Mouse (Mus musculus) hindbrain, embryonic 16.5 days (tissue): ENCODE measurements around the gene Rcbtb2. TPM values are rescaled to one million over a fixed set of nuclear protein-coding genes. Genes with fewer than 3 reads are reported as not detected.
A peak's percentile ranks its signal among the peaks of the same experiment; 100 is the strongest.

Source experiments
- ATAC-seq: fragments of 200-750 bp; cut with Nextera tagmentation; 2 replicates; pipeline ENCODE4 v1.8.0; 2017; ENCODE audit warnings: moderate TSS enrichment, moderate library complexity
- H3K27ac ChIP-seq: fragments of 300-500 bp; sonication (generic); 2 replicates; pipeline ENCODE4 v1.5.1; 2014; ENCODE audit warnings: low read depth, mild to moderate bottlenecking, control low read depth, low read length, moderate library complexity
- H3K27me3 ChIP-seq: fragments of 300-500 bp; sonication (generic); replicated peaks from 2 replicates; pipeline ENCODE4 v1.6.1; 2014; ENCODE audit warnings: low read length; ENCODE audit not compliant: control insufficient read depth, insufficient read depth
- H3K36me3 ChIP-seq: fragments of 300-500 bp; sonication (generic); 2 replicates; pipeline ENCODE4 v1.6.1; 2014; ENCODE audit warnings: mild to moderate bottlenecking, low read length, moderate library complexity, mixed read lengths; ENCODE audit not compliant: control insufficient read depth, insufficient read depth
- H3K4me1 ChIP-seq: fragments of 300-500 bp; sonication (generic); 2 replicates; pipeline ENCODE4 v1.6.1; 2014; ENCODE audit warnings: low read depth, low read length; ENCODE audit not compliant: control insufficient read depth, insufficient read depth
- H3K4me2 ChIP-seq: fragments of 300-500 bp; sonication (generic); 2 replicates; pipeline ENCODE4 v1.6.1; 2014; ENCODE audit warnings: mild to moderate bottlenecking, low read length, control low read depth, moderate library complexity
- H3K4me3 ChIP-seq: fragments of 300-500 bp; sonication (generic); 2 replicates; pipeline ENCODE4 v1.5.1; 2014; ENCODE audit warnings: mild to moderate bottlenecking, low read length, control low read depth, moderate library complexity
- H3K9ac ChIP-seq: fragments of 300-500 bp; sonication (generic); 2 replicates; pipeline ENCODE4 v1.6.1; 2014; ENCODE audit warnings: low read depth, mild to moderate bottlenecking, control low read depth, low read length, moderate library complexity
- H3K9me3 ChIP-seq: fragments of 300-500 bp; sonication (generic); 2 replicates; pipeline ENCODE4 v1.6.1; 2014; ENCODE audit warnings: mild to moderate bottlenecking, low read length, moderate library complexity; ENCODE audit not compliant: control insufficient read depth
- WGBS: fragments of 180-500 bp; shearing (Covaris S2); extraction: QIAGEN DNeasy Blood & Tissue Kit; methylation state at CpG from one replicate; pipeline ENCODE4 v1.1.7; 2014; 5-methylcytosine and 5-hydroxymethylcytosine counted together
- polyA plus RNA-seq: library from polyadenylated mRNA; unstranded; fragments of >200 nt; fragmentation: Nextera tagmentation; extraction: Ambion mirVana; gene quantifications from 2 replicates; pipeline ENCODE4 v1.2.1, GENCODE M21; 2015

The Rcbtb2 gene
- 59.6 and 63.8 TPM in 2 replicates for polyA plus RNA-seq

DNA sequence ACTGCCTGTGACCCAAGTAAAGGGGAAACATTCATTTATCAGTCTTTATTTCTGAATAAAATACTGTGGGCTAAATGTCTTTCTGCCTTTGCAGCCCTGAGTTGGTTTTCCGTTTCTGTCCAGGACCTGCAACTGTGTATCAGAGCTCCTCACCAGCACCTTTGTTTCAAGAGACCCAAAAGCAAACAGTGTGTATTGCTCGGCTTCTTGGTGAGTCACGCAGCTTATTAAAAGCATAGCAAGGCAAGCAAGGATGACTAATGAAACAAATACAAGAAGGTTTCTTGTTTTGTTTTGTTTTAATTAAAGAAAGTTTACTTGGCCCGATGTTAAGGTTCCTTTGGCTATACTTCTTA is at the start of gene Rcbtb2:
Gene Rcbtb2 (plus strand): TSS at position 115 of the 356 bp plus-strand sequence.
- Histone ChIP-seq H3K27me3 (no peaks in the 10 kb centered on the region), H3K36me3 (no peaks in the 10 kb centered on the region), H3K9ac (no peak within 1 kb of the TSS), H3K27ac (no peak within 1 kb of the TSS), H3K4me3 (no peak within 1 kb of the TSS), H3K9me3 (no peaks in the 10 kb centered on the region), H3K4me1 (no peaks in the 10 kb centered on the region), H3K4me2 (no peak within 1 kb of the TSS)
- ATAC-seq: no peak
- 64% methylated on average over 4 of the region's 4 CpGs for WGBS

DNA sequence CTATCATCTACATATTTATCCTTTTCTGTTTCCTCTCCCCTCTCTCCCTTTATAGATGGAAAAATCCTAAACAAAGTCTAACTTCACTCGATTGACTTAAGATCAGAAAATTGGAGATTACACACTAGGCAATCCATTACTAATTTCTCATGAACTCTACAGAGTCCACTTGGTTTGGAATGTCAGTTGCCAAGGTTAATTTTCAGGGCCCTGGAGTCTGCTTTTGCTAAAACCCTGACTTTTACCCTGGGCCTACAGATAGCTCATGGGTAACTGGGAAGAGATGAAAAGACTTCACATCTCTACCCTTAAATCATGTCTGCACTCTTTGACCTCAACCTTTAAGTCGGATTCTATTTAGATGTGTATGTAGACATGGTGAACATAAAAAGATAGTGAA is 39.3 kb upstream of the Rcbtb2 start:
- 94% methylated on average over 2 of the region's 2 CpGs for WGBS
- Histone ChIP-seq H3K36me3 (no peaks in the 10 kb centered on the region), H3K4me3 (no peak overlapping the region), H3K27ac (no peak overlapping the region), H3K9ac (no peak overlapping the region), H3K9me3 (no peaks in the 10 kb centered on the region), H3K4me1 (no peaks in the 10 kb centered on the region), H3K27me3 (no peaks in the 10 kb centered on the region), H3K4me2 (no peak overlapping the region)
- ATAC-seq: no peak

GRCm38 (mm10) chr14:73086425-73086824 is 36.4 kb upstream of the Rcbtb2 start:
- Histone ChIP-seq H3K9me3 (no peaks in the 10 kb centered on the region), H3K4me3 (no peak overlapping the region), H3K4me1 (no peaks in the 10 kb centered on the region), H3K27ac (no peak overlapping the region), H3K36me3 (no peaks in the 10 kb centered on the region), H3K4me2 (no peak overlapping the region), H3K9ac (no peak overlapping the region), H3K27me3 (no peaks in the 10 kb centered on the region)
- 60% methylated on average over 3 of the region's 3 CpGs for WGBS
- ATAC-seq: no peak

DNA sequence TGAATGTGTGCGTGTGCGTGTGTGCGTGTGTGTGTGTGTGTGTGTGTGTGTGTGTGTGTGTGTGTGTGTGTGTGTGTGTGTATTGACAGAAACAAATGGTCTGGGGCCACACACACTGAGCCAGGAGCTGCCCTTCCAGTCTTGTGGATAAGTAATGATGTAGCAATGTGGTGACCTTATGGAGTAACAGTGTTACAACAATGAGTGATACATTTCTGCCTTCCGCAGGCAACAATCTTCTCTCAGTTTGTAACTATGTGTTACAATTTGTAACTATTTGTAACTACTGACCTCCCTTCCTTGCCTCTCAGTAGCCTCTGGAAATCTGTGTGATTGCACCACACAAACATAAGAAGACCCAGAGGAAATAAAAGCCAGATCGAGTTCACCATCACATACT is 35.6 kb upstream of the Rcbtb2 start:
- Histone ChIP-seq H3K27me3 (no peaks in the 10 kb centered on the region), H3K36me3 (no peaks in the 10 kb centered on the region), H3K4me1 (no peaks in the 10 kb centered on the region), H3K4me2 (no peak overlapping the region), H3K27ac (no peak overlapping the region), H3K9ac (no peak overlapping the region), H3K9me3 (no peaks in the 10 kb centered on the region), H3K4me3 (no peak overlapping the region)
- WGBS: 83% methylated on average over 5 of the region's 5 CpGs
- ATAC-seq: no peak

DNA sequence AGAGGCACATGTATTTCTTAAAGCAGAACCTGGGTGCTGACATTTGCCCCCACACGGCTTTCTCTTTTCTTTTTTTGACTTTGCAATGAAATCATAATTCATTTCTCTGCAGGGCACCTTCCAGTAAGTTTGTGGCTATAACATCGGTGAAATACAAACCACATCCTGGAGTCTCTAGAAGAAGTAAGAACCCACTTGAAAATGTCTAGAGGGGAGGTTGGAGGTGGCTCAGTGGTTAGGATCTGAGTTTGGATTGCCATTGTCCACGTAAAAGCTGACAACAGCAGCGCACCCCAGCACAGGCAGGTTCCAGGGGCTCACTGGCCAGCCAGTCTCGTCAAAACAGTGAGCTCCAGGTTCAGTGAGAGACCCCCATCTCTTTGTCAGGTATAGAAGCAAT is 35.1 kb upstream of the Rcbtb2 start:
- 88% methylated on average over 5 of the region's 5 CpGs for WGBS
- ATAC-seq: no peak
- no peak overlapping the region for H3K4me2 ChIP-seq
- no peak overlapping the region for H3K27ac ChIP-seq
- no peaks in the 10 kb centered on the region for H3K4me1 ChIP-seq
- H3K9me3 ChIP-seq: no peaks in the 10 kb centered on the region
- H3K9ac ChIP-seq: no peak overlapping the region
- no peak overlapping the region for H3K4me3 ChIP-seq
- no peaks in the 10 kb centered on the region for H3K27me3 ChIP-seq
- H3K36me3 ChIP-seq: no peaks in the 10 kb centered on the region

DNA sequence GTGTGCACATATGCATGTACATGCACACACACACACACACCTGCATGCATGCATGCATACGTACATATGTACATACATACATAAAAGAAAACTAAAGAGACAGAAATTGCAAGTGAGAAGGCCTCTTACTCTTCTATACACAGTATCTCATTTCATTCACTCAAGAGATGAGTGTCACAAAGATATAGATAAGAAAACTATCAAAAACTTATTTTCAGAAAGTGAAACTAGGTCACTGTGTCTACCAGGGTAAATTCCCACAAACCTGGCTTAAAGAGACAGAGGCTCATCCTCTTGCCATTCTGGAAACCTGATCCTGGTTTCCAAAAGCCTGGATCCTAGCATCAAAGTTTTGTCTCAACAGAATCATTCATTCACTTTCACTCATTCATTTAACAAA is 34.6 kb upstream of the Rcbtb2 start:
- no peaks in the 10 kb centered on the region for H3K4me1 ChIP-seq
- no peak for ATAC-seq
- H3K4me2 ChIP-seq: no peak overlapping the region
- no peaks in the 10 kb centered on the region for H3K36me3 ChIP-seq
- no peak overlapping the region for H3K27ac ChIP-seq
- 94% methylated on average over 1 of the region's 1 CpGs for WGBS
- H3K4me3 ChIP-seq: no peak overlapping the region
- H3K27me3 ChIP-seq: no peaks in the 10 kb centered on the region
- H3K9ac ChIP-seq: no peak overlapping the region
- no peaks in the 10 kb centered on the region for H3K9me3 ChIP-seq

DNA sequence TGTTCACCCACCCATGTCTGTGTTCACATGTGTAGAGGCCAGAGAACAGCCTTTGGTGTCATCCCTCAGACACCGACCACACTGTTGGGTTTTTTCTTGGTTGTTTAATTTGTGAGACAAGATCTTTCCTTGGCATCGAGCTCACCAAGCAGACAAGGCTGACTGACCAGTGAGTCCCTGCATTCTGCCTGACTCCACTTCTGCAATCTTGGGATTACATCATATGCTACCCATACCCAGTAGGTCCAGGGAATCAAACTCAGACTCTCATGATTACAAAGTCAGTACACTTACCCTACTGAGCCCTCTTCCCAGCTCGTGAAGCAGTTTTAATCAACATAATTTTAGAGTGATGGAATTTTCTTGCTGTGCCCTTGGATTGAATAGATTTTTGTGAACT is 30.0 kb upstream of the Rcbtb2 start:
- no peaks in the 10 kb centered on the region for H3K4me1 ChIP-seq
- WGBS: 93% methylated on average over 3 of the region's 3 CpGs
- no peak overlapping the region for H3K4me2 ChIP-seq

DNA sequence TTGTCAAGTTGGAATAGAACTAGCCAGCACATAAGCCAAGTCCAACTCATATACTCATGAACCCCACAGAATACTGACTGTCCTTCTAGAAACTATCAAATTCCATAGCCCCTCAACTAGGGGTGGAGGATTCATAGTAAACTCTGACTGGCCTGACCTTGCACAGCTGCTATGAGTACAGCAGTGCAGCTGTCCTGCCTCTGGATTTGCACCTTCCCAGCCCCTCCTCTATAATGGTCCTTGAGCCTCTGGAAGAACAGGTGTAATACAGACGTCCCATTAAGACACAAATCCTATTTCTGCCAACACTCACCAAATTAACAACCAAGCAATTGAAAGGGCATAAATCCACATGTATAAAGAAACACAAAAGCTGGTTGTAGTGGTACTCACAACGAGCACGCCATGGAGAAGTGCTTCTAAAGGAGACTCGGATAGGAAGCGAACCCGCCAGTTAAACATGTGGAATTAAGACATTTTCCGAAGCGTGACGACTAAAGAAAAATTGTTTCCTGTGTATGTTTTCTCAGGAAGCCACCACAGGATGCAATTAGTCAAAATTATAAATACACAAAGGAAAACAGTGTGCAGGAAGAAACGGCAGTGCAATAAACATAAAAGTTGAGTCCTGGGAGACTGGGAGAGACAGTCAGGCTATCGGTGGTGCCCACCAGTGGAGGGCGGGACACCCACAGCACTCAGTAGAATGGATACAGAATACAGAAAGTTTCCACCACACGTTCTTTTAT is 27.9 kb upstream of the Rcbtb2 start:
- Histone ChIP-seq H3K4me3 (no peak overlapping the region), H3K9ac (no peak overlapping the region), H3K27me3 (0 out of 2 replicates have a peak, but pooled peaks cover 3% of the 10 kb centered on the region), H3K9me3 (no peaks in the 10 kb centered on the region), H3K36me3 (no peaks in the 10 kb centered on the region), H3K4me1 (no peaks in the 10 kb centered on the region), H3K4me2 (no peak overlapping the region), H3K27ac (no peak overlapping the region)
- WGBS: 80% methylated on average over 13 of the region's 13 CpGs
- no peak for ATAC-seq

More for the DNA sequence above, 30.0 kb upstream of the Rcbtb2 start:
- 0 out of 2 replicates have a peak, but pooled peaks cover 1% of the 10 kb centered on the region for H3K27me3 ChIP-seq
- no peak overlapping the region for H3K27ac ChIP-seq
- no peak for ATAC-seq
- no peak overlapping the region for H3K9ac ChIP-seq
- H3K36me3 ChIP-seq: no peaks in the 10 kb centered on the region
- no peak overlapping the region for H3K4me3 ChIP-seq
- H3K9me3 ChIP-seq: no peaks in the 10 kb centered on the region

- no peak overlapping the region for H3K9ac ChIP-seq
- no peaks in the 10 kb centered on the region for H3K36me3 ChIP-seq
- 0 out of 2 replicates have a peak, but pooled peaks cover 3% of the 10 kb centered on the region for H3K27me3 ChIP-seq
- no peak overlapping the region for H3K27ac ChIP-seq
- H3K9me3 ChIP-seq: no peaks in the 10 kb centered on the region
- no peaks in the 10 kb centered on the region for H3K4me1 ChIP-seq
- WGBS: 43% methylated on average over 10 of the region's 10 CpGs
- H3K4me3 ChIP-seq: no peak overlapping the region
- ATAC-seq: peak; percentile 30; the same call in 1 of the 2 replicates
- H3K4me2 ChIP-seq: no peak overlapping the region
Observed at GRCm38 (mm10) chr14:73098677-73099387, 24.0 kb upstream of the Rcbtb2 start.
